Mouse (Mus musculus) embryonic facial prominence, embryonic 14.5 days (tissue): ENCODE results near the gene Ccdc124. TPM values are rescaled to one million over a fixed set of nuclear protein-coding genes. Genes with fewer than 3 reads are reported as not detected.
A peak's percentile ranks its signal among the peaks of the same experiment; 100 is the strongest.

Experiments used
- ATAC-seq: fragments of 200-750 bp; cut with Nextera tagmentation; 2 replicates; pipeline ENCODE4 v1.8.0; 2017; ENCODE audit warnings: low read depth, moderate number of reproducible peaks, moderate TSS enrichment
- DNase-seq: peaks from one replicate; pipeline ENCODE4 v3.0.0-alpha.2; 2015; ENCODE audit warnings: low spot score
- H3K27ac ChIP-seq: fragments of 300-500 bp; sonication (generic); replicated peaks from 2 replicates; pipeline ENCODE4 v1.5.1; 2014; ENCODE audit warnings: low read depth, mild to moderate bottlenecking, low read length, moderate library complexity
- H3K27me3 ChIP-seq: fragments of 300-500 bp; sonication (generic); replicated peaks from 2 replicates; pipeline ENCODE4 v1.6.1; 2014; ENCODE audit warnings: low read length; ENCODE audit not compliant: control insufficient read depth, insufficient read depth
- H3K36me3 ChIP-seq: fragments of 300-500 bp; sonication (generic); 2 replicates; pipeline ENCODE4 v1.6.1; 2014; ENCODE audit warnings: low read length, mixed read lengths; ENCODE audit not compliant: control insufficient read depth, insufficient read depth
- H3K4me1 ChIP-seq: fragments of 300-500 bp; sonication (generic); 2 replicates; pipeline ENCODE4 v1.6.1; 2014; ENCODE audit warnings: antibody characterized with exemption, low read length; ENCODE audit not compliant: control insufficient read depth, insufficient read depth
- H3K4me2 ChIP-seq: fragments of 300-500 bp; sonication (generic); 2 replicates; pipeline ENCODE4 v1.6.1; 2014; ENCODE audit warnings: low read depth, mild to moderate bottlenecking, low read length, moderate library complexity, mixed read lengths
- H3K4me3 ChIP-seq: fragments of 300-500 bp; sonication (generic); 2 replicates; pipeline ENCODE4 v1.5.1; 2014; ENCODE audit warnings: low read depth, mild to moderate bottlenecking, low read length
- H3K9ac ChIP-seq: fragments of 300-500 bp; sonication (generic); 2 replicates; pipeline ENCODE4 v1.6.1; 2014; ENCODE audit warnings: low read depth, mild to moderate bottlenecking, low read length, moderate library complexity, mixed read lengths
- H3K9me3 ChIP-seq: fragments of 300-500 bp; sonication (generic); 2 replicates; pipeline ENCODE4 v1.6.1; 2016; ENCODE audit warnings: low read length; ENCODE audit not compliant: control insufficient read depth
- WGBS: fragments of 180-500 bp; shearing (Covaris S2); extraction: QIAGEN DNeasy Blood & Tissue Kit; methylation state at CpG from one replicate; pipeline ENCODE4 v1.1.7; 2014; 5-methylcytosine and 5-hydroxymethylcytosine counted together
- polyA plus RNA-seq: library from polyadenylated mRNA; unstranded; fragments of >200 nt; fragmentation: Nextera tagmentation; extraction: Ambion mirVana; gene quantifications from 2 replicates; pipeline ENCODE4 v1.2.1, GENCODE M21; 2014

Ccdc124 gene
- polyA plus RNA-seq, 1 experiment from 2014 or later = 87.1 TPM

- Histone ChIP-seq H3K9me3 (no peaks in the 10 kb centered on the region), H3K27me3 (peaks cover 21% of the 10 kb centered on the region), H3K4me1 (peaks cover 31% of the 10 kb centered on the region), H3K36me3 (0 out of 2 replicates have a peak, but pooled peaks cover 7% of the 10 kb centered on the region), H3K27ac (0 out of 2 replicates have a peak overlapping the region, but pooled peaks have one; percentile 4), H3K4me2 (peak overlapping the region; percentile 87), H3K4me3 (peak overlapping the region; percentile 42), H3K9ac (peak overlapping the region; percentile 63)
- peak; percentile 45 for DNase-seq
- WGBS = under 1% methylated on average over 46 of the region's 46 CpGs
- ATAC-seq = no peak
Observed at GRCm38 (mm10) chr8:70863956-70864711, 9.6 kb downstream of the Ccdc124 start.

GRCm38 (mm10) chr8:70862824-70863641 lies 10.7 kb downstream of the Ccdc124 start, which contains the start of gene Kcnn1:
Kcnn1 (minus strand) TSS chr8:70863258.
- Histone ChIP-seq H3K9ac (peak within 1 kb of the TSS; percentile 63), H3K4me3 (peak within 1 kb of the TSS; percentile 42), H3K27me3 (peaks cover 21% of the 10 kb centered on the region), H3K27ac (0 out of 2 replicates have a peak within 1 kb of the TSS, but pooled peaks have one; percentile 4), H3K4me2 (peak within 1 kb of the TSS; percentile 87), H3K36me3 (0 out of 2 replicates have a peak, but pooled peaks cover 5% of the 10 kb centered on the region), H3K4me1 (peaks cover 26% of the 10 kb centered on the region), H3K9me3 (no peaks in the 10 kb centered on the region)
- DNase-seq (no peak), ATAC-seq (no peak)
- WGBS = under 1% methylated on average over 52 of the region's 55 CpGs

- H3K4me3 ChIP-seq = peak overlapping the region; percentile 53; the same call in 1 of the 2 replicates
- peaks cover 8% of the 10 kb centered on the region for H3K4me1 ChIP-seq
- H3K9me3 ChIP-seq = no peaks in the 10 kb centered on the region
- no peaks in the 10 kb centered on the region for H3K36me3 ChIP-seq
- no peak overlapping the region for H3K27ac ChIP-seq
- DNase-seq = peak; percentile 82
- WGBS = 6% methylated on average over 4 of the region's 4 CpGs
- ATAC-seq = 0 out of 2 replicates have a peak, but pooled peaks have one; percentile 30
- H3K9ac ChIP-seq = no peak overlapping the region
- peak overlapping the region; percentile 88 for H3K4me2 ChIP-seq
- H3K27me3 ChIP-seq = peaks cover 9% of the 10 kb centered on the region
Observed at GRCm38 (mm10) chr8:70857516-70857915, 16.2 kb downstream of the Ccdc124 start.

- DNase-seq (peak; percentile 69), ATAC-seq (peak; percentile 80)
- Histone ChIP-seq H3K27ac (no peak overlapping the region), H3K9ac (peak overlapping the region; percentile 63), H3K9me3 (no peaks in the 10 kb centered on the region), H3K4me1 (peaks cover 8% of the 10 kb centered on the region), H3K27me3 (0 out of 2 replicates have a peak, but pooled peaks cover under 1% of the 10 kb centered on the region), H3K4me2 (peak overlapping the region; percentile 88), H3K4me3 (peak overlapping the region; percentile 53), H3K36me3 (no peaks in the 10 kb centered on the region)
- 5% methylated on average over 27 of the region's 33 CpGs for WGBS
Observed at GRCm38 (mm10) chr8:70856541-70857197, 17.1 kb downstream of the Ccdc124 start.

- Histone ChIP-seq H3K27ac (no peak overlapping the region), H3K4me2 (peak overlapping the region; percentile 88), H3K27me3 (no peaks in the 10 kb centered on the region), H3K4me3 (no peak overlapping the region), H3K4me1 (peaks cover 8% of the 10 kb centered on the region), H3K9ac (no peak overlapping the region; the same call in 1 of the 2 replicates), H3K9me3 (no peaks in the 10 kb centered on the region), H3K36me3 (no peaks in the 10 kb centered on the region)
- ATAC-seq (no peak), DNase-seq (no peak)
- WGBS = 52% methylated on average over 4 of the region's 5 CpGs
Observed at GRCm38 (mm10) chr8:70856028-70856427, 17.7 kb downstream of the Ccdc124 start.

- Histone ChIP-seq H3K4me3 (no peak overlapping the region), H3K27ac (no peak overlapping the region), H3K4me1 (peaks cover 8% of the 10 kb centered on the region), H3K36me3 (no peaks in the 10 kb centered on the region), H3K27me3 (no peaks in the 10 kb centered on the region), H3K9ac (no peak overlapping the region), H3K9me3 (no peaks in the 10 kb centered on the region), H3K4me2 (no peak overlapping the region)
- no peak for DNase-seq
- no peak for ATAC-seq
- 92% methylated on average over 2 of the region's 2 CpGs for WGBS
Observed at GRCm38 (mm10) chr8:70853863-70854262, 19.9 kb downstream of the Ccdc124 start.

GRCm38 (mm10) chr8:70852595-70853231 lies 21.0 kb downstream of the Ccdc124 start:
- WGBS = 87% methylated on average over 38 of the region's 41 CpGs
- Histone ChIP-seq H3K9me3 (no peaks in the 10 kb centered on the region), H3K9ac (no peak overlapping the region; the same call in 1 of the 2 replicates), H3K4me3 (no peak overlapping the region), H3K36me3 (no peaks in the 10 kb centered on the region), H3K4me2 (no peak overlapping the region), H3K27ac (no peak overlapping the region), H3K4me1 (peaks cover 8% of the 10 kb centered on the region), H3K27me3 (no peaks in the 10 kb centered on the region)
- DNase-seq (no peak), ATAC-seq (no peak)

GRCm38 (mm10) chr8:70851837-70852236 lies 21.9 kb downstream of the Ccdc124 start:
- H3K36me3 ChIP-seq = no peaks in the 10 kb centered on the region
- H3K27ac ChIP-seq = no peak overlapping the region
- no peak for DNase-seq
- H3K4me1 ChIP-seq = peaks cover 2% of the 10 kb centered on the region
- no peak overlapping the region for H3K4me2 ChIP-seq
- no peaks in the 10 kb centered on the region for H3K27me3 ChIP-seq
- H3K4me3 ChIP-seq = no peak overlapping the region
- no peak overlapping the region for H3K9ac ChIP-seq
- H3K9me3 ChIP-seq = no peaks in the 10 kb centered on the region
- WGBS = 56% methylated on average over 5 of the region's 6 CpGs
- no peak for ATAC-seq
